In genomic region chr15:94489433-94489832, GRCm38 (mm10) we compare ENCODE assay signal across 32 mouse cellular contexts. TPM values are rescaled to one million over a fixed set of nuclear protein-coding genes. Genes with fewer than 3 reads are reported as not detected.
"Had no signal": no experiment of that assay in that cellular context is flagged by ENCODE, and none has a peak within 500 bp of the region (broad histone marks: within the 10 kb centered on the region; RNA-seq: fewer than 3 reads in every experiment).

No protein-coding gene starts in this region.

- H3K9ac ChIP-seq: limb, embryonic 12.5 days; limb, embryonic 13.5 days; limb, embryonic 15.5 days; liver, embryonic 12.5 days; liver, embryonic 13.5 days; liver, embryonic 14.5 days; liver, embryonic 15.5 days; liver, postnatal 0 days; lung, embryonic 14.5 days; lung, embryonic 15.5 days; midbrain, embryonic 12.5 days; midbrain, embryonic 13.5 days; midbrain, embryonic 15.5 days had no signal

- H3K4me3 ChIP-seq: limb, embryonic 10.5 days; limb, embryonic 12.5 days; limb, embryonic 13.5 days; limb, embryonic 15.5 days; liver, embryonic 12.5 days; liver, embryonic 13.5 days; liver, embryonic 15.5 days; lung, embryonic 15.5 days; megakaryocyte, embryonic 14.5 days; midbrain, embryonic 10.5 days; midbrain, embryonic 12.5 days; midbrain, embryonic 13.5 days; midbrain, embryonic 15.5 days; myocyte had no signal

- H3K27ac ChIP-seq: limb, embryonic 10.5 days; limb, embryonic 12.5 days; limb, embryonic 13.5 days; limb, embryonic 15.5 days; liver, embryonic 12.5 days; liver, embryonic 13.5 days; liver, embryonic 14.5 days; liver, embryonic 15.5 days; lung, embryonic 15.5 days; macrophage; midbrain, embryonic 10.5 days; midbrain, embryonic 12.5 days; midbrain, embryonic 13.5 days; midbrain, embryonic 15.5 days had no signal

- H3K4me1 ChIP-seq: limb, embryonic 10.5 days; limb, embryonic 12.5 days; limb, embryonic 13.5 days; limb, embryonic 15.5 days; liver, embryonic 12.5 days; liver, embryonic 13.5 days; liver, embryonic 15.5 days; lung, embryonic 15.5 days; megakaryocyte, embryonic 14.5 days; midbrain, embryonic 10.5 days; midbrain, embryonic 12.5 days; midbrain, embryonic 13.5 days; midbrain, embryonic 15.5 days had no signal

- DNase-seq: left cerebral cortex, postnatal 4 days; liver; liver, embryonic 13.5 days; liver, postnatal 0 days; lung, adult 18-20 months; lung, adult 2 months; lung, embryonic 14.5 days; lung, postnatal 10 days; lung, postnatal 14 days; lung, postnatal 36 days; lung, postnatal 4 days; midbrain, embryonic 14.5 days had no signal

- H3K9me3 ChIP-seq: limb, embryonic 10.5 days; limb, embryonic 13.5 days; limb, embryonic 15.5 days; liver, embryonic 15.5 days; lung, embryonic 15.5 days; midbrain, embryonic 12.5 days; midbrain, embryonic 13.5 days; midbrain, embryonic 15.5 days had no signal

- H3K27me3 ChIP-seq: limb, embryonic 12.5 days; limb, embryonic 13.5 days; limb, embryonic 15.5 days; liver, embryonic 12.5 days; liver, embryonic 13.5 days; liver, embryonic 15.5 days; lung, embryonic 15.5 days; megakaryocyte, embryonic 14.5 days; midbrain, embryonic 12.5 days; midbrain, embryonic 13.5 days; midbrain, embryonic 15.5 days had no signal

- H3K36me3 ChIP-seq: limb, embryonic 10.5 days; limb, embryonic 12.5 days; limb, embryonic 13.5 days; limb, embryonic 15.5 days; liver, embryonic 12.5 days; liver, embryonic 13.5 days; liver, embryonic 15.5 days; lung, embryonic 15.5 days; midbrain, embryonic 10.5 days; midbrain, embryonic 12.5 days; midbrain, embryonic 13.5 days; midbrain, embryonic 15.5 days had no signal

RNA-seq across cellular contexts. Expression of gene Adamts20, which starts 24.2 kb away (rescaled TPM):
- total RNA-seq: liver, adult 2 months; megakaryocyte progenitor cell, adult 5-6 weeks; megakaryocyte, adult 5-6 weeks; megakaryocyte-erythroid progenitor cell, adult 5-6 weeks; monocyte, adult 5-6 weeks had no signal
- polyA plus RNA-seq: liver, adult 2 months; liver, postnatal 0 days; macrophage; myocyte had no signal
